Comparison of ENCODE assay signal across 21 mouse cellular contexts in the genomic region with DNA sequence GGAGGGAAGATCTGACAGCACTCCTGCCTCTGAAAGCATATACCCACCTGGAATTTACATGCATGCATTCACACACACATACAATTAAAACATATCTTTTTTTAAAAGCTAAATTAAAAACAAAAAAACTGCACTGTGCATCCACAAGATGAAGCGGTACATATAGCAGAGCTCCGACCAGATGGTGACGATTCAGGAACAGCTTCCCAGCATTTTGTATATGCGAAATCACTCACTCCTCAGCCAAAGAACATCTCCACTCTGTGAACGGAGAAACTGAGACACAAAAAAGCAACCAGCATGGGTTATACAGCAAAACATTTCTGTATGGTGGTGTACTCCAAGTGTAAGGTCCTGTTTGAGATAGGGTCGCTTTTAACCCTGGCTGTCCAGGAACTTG. TPM values are rescaled to one million over a fixed set of nuclear protein-coding genes. Genes with fewer than 3 reads are reported as not detected.
DNase-seq lines count a peak whose midpoint lies in the region; ATAC-seq and TF ChIP-seq lines count a peak whose summit lies in the region.
"Had no signal": no experiment of that assay in that cellular context is flagged by ENCODE, and none has a peak within 500 bp of the region (broad histone marks: within the 10 kb centered on the region; RNA-seq: fewer than 3 reads in every experiment).

No protein-coding gene starts in this region.

- peaks cover 28% of the 10 kb centered on the region for H3K4me1 ChIP-seq in forebrain, embryonic 15.5 days
- no peaks in the 10 kb centered on the region for H3K4me1 ChIP-seq in forebrain, embryonic 11.5 days (replicated peaks; ENCODE audit: control insufficient read depth, insufficient read depth, low read length)
- H3K4me1 ChIP-seq: hindbrain, embryonic 12.5 days; hindbrain, embryonic 15.5 days had no signal

- WGBS in forebrain, embryonic 15.5 days, result 65% methylated on average over 6 of the region's 6 CpGs
- 95% methylated on average over 6 of the region's 6 CpGs for WGBS in forebrain, embryonic 11.5 days

- no peaks in the 10 kb centered on the region for H3K36me3 ChIP-seq in forebrain, embryonic 15.5 days
- H3K36me3 ChIP-seq in forebrain, embryonic 11.5 days (ENCODE audit: control insufficient read depth, insufficient read depth, low read length), result no peaks in the 10 kb centered on the region
- H3K36me3 ChIP-seq: hindbrain, embryonic 12.5 days had no signal

- no peak for DNase-seq in forebrain, embryonic 11.5 days (ENCODE audit: low spot score)
- peak; percentile 68 for DNase-seq in brain, adult 2 months (ENCODE audit: low read depth, low spot score)
- DNase-seq in brain, embryonic 14.5 days (ENCODE audit: low read depth), result peak; percentile 66
- DNase-seq in telencephalon, adult 2 months (ENCODE audit: low read depth, low spot score), result peak; percentile 65
- no peak for DNase-seq in Muller cell, postnatal 12 days (ENCODE audit: inconsistent ontology term)
- DNase-seq: adrenal gland, adult 8-10 months; adrenal gland, postnatal 36 days; cerebellum, adult 11-12 months; cerebellum, adult 8-10 months; cerebellum, postnatal 14 days; gastrocnemius, adult 2 months; gastrocnemius, postnatal 14 days; heart, adult 11 months; kidney, adult 2 months had no signal

- no peaks in the 10 kb centered on the region for H3K9me3 ChIP-seq in forebrain, embryonic 15.5 days
- no peaks in the 10 kb centered on the region for H3K9me3 ChIP-seq in forebrain, embryonic 11.5 days (ENCODE audit: control insufficient read depth, low read length)
- H3K9me3 ChIP-seq: hindbrain, embryonic 12.5 days; hindbrain, embryonic 15.5 days had no signal

- TF ChIP-seq POLR2A in brain, embryonic 14.5 days (IDR thresholded peaks at IDR 0.05; ENCODE audit: borderline replicate concordance, extremely low read depth, insufficient read depth, insufficient read length, poor library complexity, severe bottlenecking), result no peak

- TF ChIP-seq CTCF in brain, embryonic 14.5 days (IDR thresholded peaks at IDR 0.05; ENCODE audit: borderline replicate concordance, extremely low read depth, insufficient read depth, insufficient read length), result no peak

- H3K9ac ChIP-seq in forebrain, embryonic 15.5 days (replicated peaks), result 0 out of 2 replicates have a peak overlapping the region, but pooled peaks have one; percentile 13
- H3K9ac ChIP-seq in forebrain, embryonic 11.5 days (ENCODE audit: low read length), result no peak overlapping the region
- H3K9ac ChIP-seq: hindbrain, embryonic 12.5 days; hindbrain, embryonic 15.5 days had no signal

- no peaks in the 10 kb centered on the region for H3K27me3 ChIP-seq in forebrain, embryonic 15.5 days
- H3K27me3 ChIP-seq in forebrain, embryonic 11.5 days (ENCODE audit: control insufficient read depth, insufficient read depth, low read length), result no peaks in the 10 kb centered on the region
- H3K27me3 ChIP-seq: hindbrain, embryonic 12.5 days; hindbrain, embryonic 15.5 days had no signal

- H3K27ac ChIP-seq in forebrain, embryonic 15.5 days (replicated peaks), result peak overlapping the region; percentile 88
- no peak overlapping the region for H3K27ac ChIP-seq in forebrain, embryonic 11.5 days (ENCODE audit: low read depth, low read length)
- H3K27ac ChIP-seq: gastrocnemius, adult 2 months; hindbrain, embryonic 12.5 days; hindbrain, embryonic 15.5 days had no signal

- H3K4me3 ChIP-seq in forebrain, embryonic 15.5 days, result no peak overlapping the region
- no peak overlapping the region for H3K4me3 ChIP-seq in forebrain, embryonic 11.5 days (ENCODE audit: low read depth, low read length)
- H3K4me3 ChIP-seq: gastrocnemius, adult 2 months; hindbrain, embryonic 12.5 days; hindbrain, embryonic 15.5 days had no signal

- ATAC-seq in forebrain, embryonic 15.5 days (replicated peaks), result peak; percentile 78
- no peak for ATAC-seq in forebrain, embryonic 11.5 days (replicated peaks; ENCODE audit: low FRiP score)
- ATAC-seq: activated CD4-positive, CD25-positive, alpha-beta regulatory T cell, adult 4 months; CD4-positive, CD25-positive, alpha-beta regulatory T cell, adult 4 months; intestine, postnatal 0 days had no signal

- H3K4me2 ChIP-seq in forebrain, embryonic 15.5 days (replicated peaks), result no peak overlapping the region
- H3K4me2 ChIP-seq in forebrain, embryonic 11.5 days (ENCODE audit: low read depth, low read length, severe bottlenecking), result no peak overlapping the region
- H3K4me2 ChIP-seq: heart, embryonic 11.5 days; hindbrain, embryonic 12.5 days; hindbrain, embryonic 15.5 days had no signal

RNA-seq across cellular contexts. Expression of gene Stam2, which starts 11.2 kb away (rescaled TPM):
- 45.6 and 46.5 TPM in 2 replicates for polyA plus RNA-seq in forebrain, embryonic 15.5 days (2015; fragmentation: Nextera tagmentation; extraction: Ambion mirVana)
- polyA plus RNA-seq in forebrain, embryonic 11.5 days (2014; fragmentation: Nextera tagmentation; extraction: Ambion mirVana), result 39.8 and 42.9 TPM in 2 replicates
- polyA plus RNA-seq in brain, embryonic 14.5 days (2012; rRNA removed), result 23.5 and 25.9 TPM in 2 replicates

RNA-seq across cellular contexts. Expression of gene Cacnb4, which starts 54.3 kb away (rescaled TPM):
- 12.5 and 12.7 TPM in 2 replicates for polyA plus RNA-seq in forebrain, embryonic 15.5 days (2015; fragmentation: Nextera tagmentation; extraction: Ambion mirVana)
- 2.6 and 3.5 TPM in 2 replicates for polyA plus RNA-seq in forebrain, embryonic 11.5 days (2014; fragmentation: Nextera tagmentation; extraction: Ambion mirVana)
- 10.1 and 11.7 TPM in 2 replicates for polyA plus RNA-seq in brain, embryonic 14.5 days (2012; rRNA removed)

Comparison
In these comparisons a context has a peak if more than half of its experiments do, and no peak if none do; other contexts are left out.
1. DNase-seq: peak in brain, adult 2 months (single experiment), brain, embryonic 14.5 days (single experiment) and telencephalon, adult 2 months (single experiment); none in forebrain, embryonic 11.5 days (single experiment) and Muller cell, postnatal 12 days (single experiment).